In genomic region chr14:59604002-59604645, GRCm38 (mm10) we compare ENCODE assay signal across 9 mouse cellular contexts. TPM values are rescaled to one million over a fixed set of nuclear protein-coding genes. Genes with fewer than 3 reads are reported as not detected.
DNase-seq lines count a peak whose midpoint lies in the region; ATAC-seq and TF ChIP-seq lines count a peak whose summit lies in the region.
"Had no signal": no experiment of that assay in that cellular context is flagged by ENCODE, and none has a peak within 500 bp of the region (broad histone marks: within the 10 kb centered on the region; RNA-seq: fewer than 3 reads in every experiment).

No protein-coding gene starts in this region.

- no peak overlapping the region for H3K4me2 ChIP-seq in forebrain, embryonic 14.5 days (ENCODE audit: low read length)
- no peak overlapping the region for H3K4me2 ChIP-seq in forebrain, embryonic 13.5 days
- no peak overlapping the region for H3K4me2 ChIP-seq in liver, embryonic 14.5 days (ENCODE audit: low read depth)
- H3K4me2 ChIP-seq in liver, embryonic 11.5 days = no peak overlapping the region
- no peak overlapping the region for H3K4me2 ChIP-seq in stomach, postnatal 0 days (replicated peaks; ENCODE audit: low read depth)

- DNase-seq in forebrain, embryonic 14.5 days (ENCODE audit: low spot score) = peak; percentile 47
- DNase-seq in liver, embryonic 14.5 days (ENCODE audit: low read depth in 3 of 3, low spot score in 3 of 3) = no peak
- DNase-seq in liver, embryonic 11.5 days (ENCODE audit: low spot score) = no peak
- DNase-seq in MN1 (ENCODE audit: low spot score) = peak; percentile 22
- peak; percentile 31 for DNase-seq in stomach, postnatal 0 days (ENCODE audit: low spot score)
- no peak for DNase-seq in spleen, adult 12 weeks (ENCODE audit: low spot score)

- no peak for ATAC-seq in forebrain, embryonic 14.5 days
- no peak for ATAC-seq in forebrain, embryonic 13.5 days
- no peak for ATAC-seq in liver, embryonic 14.5 days (ENCODE audit: insufficient read depth)
- ATAC-seq in liver, embryonic 11.5 days (replicated peaks; ENCODE audit: low FRiP score) = no peak
- ATAC-seq in inflammation-experienced regulatory T-cells, adult 6 months = peak; percentile 60
- ATAC-seq in stomach, postnatal 0 days (ENCODE audit: low FRiP score, low TSS enrichment) = no peak

- no peak for TF ChIP-seq EP300 in liver, embryonic 14.5 days (IDR thresholded peaks at IDR 0.05; ENCODE audit: low read depth)
- TF ChIP-seq EP300 in stomach, postnatal 0 days (optimal IDR thresholded peaks at IDR 0.05) = no peak

- H3K27me3 ChIP-seq in forebrain, embryonic 14.5 days (replicated peaks; ENCODE audit: control insufficient read depth, insufficient read depth, low read length) = no peaks in the 10 kb centered on the region
- peaks cover 12% of the 10 kb centered on the region; the same call in 1 of the 2 replicates for H3K27me3 ChIP-seq in forebrain, embryonic 13.5 days
- no peaks in the 10 kb centered on the region; the same call in 1 of the 2 replicates for H3K27me3 ChIP-seq in liver, embryonic 14.5 days (ENCODE audit: control insufficient read depth, insufficient read depth, low read length)
- H3K27me3 ChIP-seq in liver, embryonic 11.5 days (replicated peaks; ENCODE audit: control insufficient read depth, insufficient read depth, low read length) = no peaks in the 10 kb centered on the region
- H3K27me3 ChIP-seq in stomach, postnatal 0 days (ENCODE audit: control insufficient read depth, insufficient read depth, low read length) = no peaks in the 10 kb centered on the region

- no peaks in the 10 kb centered on the region for H3K4me1 ChIP-seq in forebrain, embryonic 14.5 days (ENCODE audit: control insufficient read depth, insufficient read depth, low read length)
- H3K4me1 ChIP-seq in forebrain, embryonic 13.5 days = no peaks in the 10 kb centered on the region
- no peaks in the 10 kb centered on the region for H3K4me1 ChIP-seq in liver, embryonic 14.5 days (replicated peaks; ENCODE audit: control insufficient read depth in 2 of 2, insufficient read depth in 2 of 2, low read length in 1 of 2)
- no peaks in the 10 kb centered on the region for H3K4me1 ChIP-seq in liver, embryonic 11.5 days (replicated peaks; ENCODE audit: control insufficient read depth, insufficient read depth, low read length)
- H3K4me1 ChIP-seq in stomach, postnatal 0 days (replicated peaks; ENCODE audit: control insufficient read depth, insufficient read depth) = no peaks in the 10 kb centered on the region

- no peaks in the 10 kb centered on the region for H3K9me3 ChIP-seq in forebrain, embryonic 14.5 days (replicated peaks; ENCODE audit: control insufficient read depth, low read length)
- H3K9me3 ChIP-seq in forebrain, embryonic 13.5 days (replicated peaks) = no peaks in the 10 kb centered on the region
- no peaks in the 10 kb centered on the region for H3K9me3 ChIP-seq in liver, embryonic 14.5 days (ENCODE audit: control insufficient read depth, low read length)
- no peaks in the 10 kb centered on the region for H3K9me3 ChIP-seq in liver, embryonic 11.5 days (ENCODE audit: control insufficient read depth, low read length)
- no peaks in the 10 kb centered on the region for H3K9me3 ChIP-seq in stomach, postnatal 0 days (ENCODE audit: control insufficient read depth, low read length)

- H3K9ac ChIP-seq in forebrain, embryonic 14.5 days (ENCODE audit: low read length) = no peak overlapping the region
- no peak overlapping the region for H3K9ac ChIP-seq in forebrain, embryonic 13.5 days
- H3K9ac ChIP-seq in liver, embryonic 14.5 days (replicated peaks) = no peak overlapping the region
- no peak overlapping the region for H3K9ac ChIP-seq in liver, embryonic 11.5 days (ENCODE audit: low read depth, low read length)
- H3K9ac ChIP-seq in stomach, postnatal 0 days (ENCODE audit: low read length) = no peak overlapping the region

- peak; percentile 44; the same call in 1 of the 2 replicates for TF ChIP-seq CTCF in liver, embryonic 14.5 days (IDR thresholded peaks at IDR 0.05; ENCODE audit: low read depth)
- peak; percentile 79 for TF ChIP-seq CTCF in stomach, postnatal 0 days (IDR thresholded peaks at IDR 0.05; ENCODE audit: low read depth)

- no peak overlapping the region for H3K27ac ChIP-seq in forebrain, embryonic 14.5 days (ENCODE audit: low read depth, low read length)
- no peak overlapping the region for H3K27ac ChIP-seq in forebrain, embryonic 13.5 days
- H3K27ac ChIP-seq in liver, embryonic 14.5 days = no peak overlapping the region
- no peak overlapping the region for H3K27ac ChIP-seq in liver, embryonic 11.5 days (ENCODE audit: low read depth, low read length)
- H3K27ac ChIP-seq in stomach, postnatal 0 days (replicated peaks) = no peak overlapping the region

- no peaks in the 10 kb centered on the region for H3K36me3 ChIP-seq in forebrain, embryonic 14.5 days (ENCODE audit: control insufficient read depth, insufficient read depth, low read length)
- no peaks in the 10 kb centered on the region for H3K36me3 ChIP-seq in forebrain, embryonic 13.5 days (ENCODE audit: poor library complexity, severe bottlenecking)
- H3K36me3 ChIP-seq in liver, embryonic 14.5 days (replicated peaks; ENCODE audit: control insufficient read depth, insufficient read depth, low read depth) = no peaks in the 10 kb centered on the region
- H3K36me3 ChIP-seq in liver, embryonic 11.5 days (ENCODE audit: control insufficient read depth, insufficient read depth, low read length) = no peaks in the 10 kb centered on the region
- H3K36me3 ChIP-seq in stomach, postnatal 0 days (ENCODE audit: control insufficient read depth, insufficient read depth, low read length) = no peaks in the 10 kb centered on the region

- WGBS in forebrain, embryonic 14.5 days = 72% methylated on average over 5 of the region's 5 CpGs
- 73% methylated on average over 5 of the region's 5 CpGs for WGBS in forebrain, embryonic 13.5 days
- WGBS in liver, embryonic 14.5 days (ENCODE audit: insufficient replicate concordance) = 52% methylated on average over 5 of the region's 5 CpGs
- 62% methylated on average over 5 of the region's 5 CpGs for WGBS in liver, embryonic 11.5 days
- WGBS in stomach, postnatal 0 days = 56% methylated on average over 5 of the region's 5 CpGs

- no peak overlapping the region for H3K4me3 ChIP-seq in forebrain, embryonic 14.5 days (ENCODE audit: low read depth, low read length)
- H3K4me3 ChIP-seq in forebrain, embryonic 13.5 days = no peak overlapping the region
- no peak overlapping the region for H3K4me3 ChIP-seq in liver, embryonic 14.5 days (ENCODE audit: insufficient read depth in 1 of 2, low read depth in 2 of 2, low read length in 2 of 2)
- no peak overlapping the region for H3K4me3 ChIP-seq in liver, embryonic 11.5 days (ENCODE audit: low read depth, low read length)
- H3K4me3 ChIP-seq in stomach, postnatal 0 days (ENCODE audit: low read depth, low read length) = no peak overlapping the region
- H3K4me3 ChIP-seq: erythroblast, embryonic 14.5 days had no signal

RNA-seq across cellular contexts. Expression of gene Cdadc1, which starts 6.4 kb away (rescaled TPM):
- 33.0 and 35.7 TPM in 2 replicates for polyA plus RNA-seq in forebrain, embryonic 14.5 days (2014; fragmentation: Nextera tagmentation; extraction: Ambion mirVana)
- polyA plus RNA-seq in forebrain, embryonic 13.5 days (2015; fragmentation: Nextera tagmentation; extraction: Ambion mirVana) = 32.4 and 38.4 TPM in 2 replicates
- 3.6 and 5.9 TPM in 2 replicates for polyA plus RNA-seq in liver, embryonic 14.5 days (2012; rRNA removed)
- 15.7 and 18.4 TPM in 2 replicates for polyA plus RNA-seq in liver, embryonic 14.5 days (2014; fragmentation: Nextera tagmentation; extraction: Ambion mirVana)
- 25.8 and 30.0 TPM in 2 replicates for polyA plus RNA-seq in liver, embryonic 11.5 days (2014; fragmentation: Nextera tagmentation; extraction: Ambion mirVana)
- polyA plus RNA-seq in inflammation-experienced regulatory T-cells, adult 6 months (2017; shearing (Covaris generic)) = 10 to 100 TPM; 33.3 to 56.1 (median 37.0) TPM
- 24.2 and 25.1 TPM in 2 replicates for polyA plus RNA-seq in stomach, postnatal 0 days (2015; fragmentation: Nextera tagmentation; extraction: Ambion mirVana)

RNA-seq across cellular contexts. Expression of gene Shisa2, which starts 21.0 kb away (rescaled TPM):
- 17.2 and 17.6 TPM in 2 replicates for polyA plus RNA-seq in forebrain, embryonic 14.5 days (2014; fragmentation: Nextera tagmentation; extraction: Ambion mirVana)
- polyA plus RNA-seq in forebrain, embryonic 13.5 days (2015; fragmentation: Nextera tagmentation; extraction: Ambion mirVana) = 26.6 and 31.1 TPM in 2 replicates
- 0.17 and 0.35 TPM in 2 replicates for polyA plus RNA-seq in liver, embryonic 14.5 days (2012; rRNA removed)
- polyA plus RNA-seq in liver, embryonic 14.5 days (2014; fragmentation: Nextera tagmentation; extraction: Ambion mirVana) = 0.23 and 0.36 TPM in 2 replicates
- 5.2 and 5.4 TPM in 2 replicates for polyA plus RNA-seq in liver, embryonic 11.5 days (2014; fragmentation: Nextera tagmentation; extraction: Ambion mirVana)
- not detected for polyA plus RNA-seq in inflammation-experienced regulatory T-cells, adult 6 months (2017; shearing (Covaris generic))
- 4.4 and 4.8 TPM in 2 replicates for polyA plus RNA-seq in stomach, postnatal 0 days (2015; fragmentation: Nextera tagmentation; extraction: Ambion mirVana)
- polyA plus RNA-seq: erythroblast, embryonic 14.5 days had no signal

Comparison
In these comparisons a context has a peak if more than half of its experiments do, and no peak if none do; other contexts are left out.
1. DNase-seq: peak in forebrain, embryonic 14.5 days (single experiment), MN1 (single experiment) and stomach, postnatal 0 days (single experiment); none in liver, embryonic 14.5 days (0 of 3), liver, embryonic 11.5 days (single experiment) and spleen, adult 12 weeks (single experiment).